Mouse (Mus musculus) limb, embryonic 13.5 days (tissue): ENCODE data around the gene H2-T24. TPM values are rescaled to one million over a fixed set of nuclear protein-coding genes. Genes with fewer than 3 reads are reported as not detected.

Experiments used
- ATAC-seq: fragments of 200-750 bp; cut with Nextera tagmentation; 2 replicates; pipeline ENCODE4 v1.8.0; 2017; ENCODE audit warnings: low read depth, moderate number of reproducible peaks, moderate TSS enrichment; ENCODE audit not compliant: low FRiP score
- H3K27ac ChIP-seq: fragments of 300-500 bp; sonication (generic); 2 replicates; pipeline ENCODE4 v1.5.1; 2015; ENCODE audit warnings: inconsistent platforms, mild to moderate bottlenecking, moderate library complexity
- H3K27me3 ChIP-seq: fragments of 300-500 bp; sonication (generic); 2 replicates; pipeline ENCODE4 v1.6.1; 2015; ENCODE audit warnings: mild to moderate bottlenecking, inconsistent platforms
- H3K36me3 ChIP-seq: fragments of 300-500 bp; sonication (generic); 2 replicates; pipeline ENCODE4 v1.6.1; 2015; ENCODE audit warnings: inconsistent platforms, mild to moderate bottlenecking, moderate library complexity
- H3K4me1 ChIP-seq: fragments of 300-500 bp; sonication (generic); 2 replicates; pipeline ENCODE4 v1.6.1; 2015; ENCODE audit warnings: inconsistent platforms
- H3K4me2 ChIP-seq: fragments of 300-500 bp; sonication (generic); replicated peaks from 2 replicates; pipeline ENCODE4 v1.6.1; 2015; ENCODE audit warnings: inconsistent platforms, mild to moderate bottlenecking, moderate library complexity
- H3K4me3 ChIP-seq: fragments of 300-500 bp; sonication (generic); 2 replicates; pipeline ENCODE4 v1.5.1; 2015; ENCODE audit warnings: moderate library complexity, mild to moderate bottlenecking, inconsistent platforms
- H3K9ac ChIP-seq: fragments of 300-500 bp; sonication (generic); 2 replicates; pipeline ENCODE4 v1.6.1; 2015; ENCODE audit warnings: mild to moderate bottlenecking, inconsistent platforms
- H3K9me3 ChIP-seq: fragments of 300-500 bp; sonication (generic); 2 replicates; pipeline ENCODE4 v1.6.1; 2016; ENCODE audit warnings: inconsistent platforms
- WGBS: fragments of 180-500 bp; shearing (Covaris S2); methylation state at CpG from one replicate; pipeline ENCODE4 v1.1.7; 2015; 5-methylcytosine and 5-hydroxymethylcytosine counted together
- microRNA counts: library from miRNA; unstranded; fragments of <30 nt; microRNA quantifications from one replicate; lab custom pipeline; 2016
- microRNA-seq: library from miRNA; unstranded; fragments of <30 nt; microRNA quantifications from one replicate; pipeline ENCODE4, GENCODE M21; 2016
- polyA plus RNA-seq: library from polyadenylated mRNA; unstranded; fragments of >200 nt; fragmentation: Nextera tagmentation; extraction: Ambion mirVana; gene quantifications from 2 replicates; pipeline ENCODE4 v1.2.1, GENCODE M21; 2015

The H2-T24 gene
- polyA plus RNA-seq, 1 experiment from 2014 or later: 3.4 TPM

DNA sequence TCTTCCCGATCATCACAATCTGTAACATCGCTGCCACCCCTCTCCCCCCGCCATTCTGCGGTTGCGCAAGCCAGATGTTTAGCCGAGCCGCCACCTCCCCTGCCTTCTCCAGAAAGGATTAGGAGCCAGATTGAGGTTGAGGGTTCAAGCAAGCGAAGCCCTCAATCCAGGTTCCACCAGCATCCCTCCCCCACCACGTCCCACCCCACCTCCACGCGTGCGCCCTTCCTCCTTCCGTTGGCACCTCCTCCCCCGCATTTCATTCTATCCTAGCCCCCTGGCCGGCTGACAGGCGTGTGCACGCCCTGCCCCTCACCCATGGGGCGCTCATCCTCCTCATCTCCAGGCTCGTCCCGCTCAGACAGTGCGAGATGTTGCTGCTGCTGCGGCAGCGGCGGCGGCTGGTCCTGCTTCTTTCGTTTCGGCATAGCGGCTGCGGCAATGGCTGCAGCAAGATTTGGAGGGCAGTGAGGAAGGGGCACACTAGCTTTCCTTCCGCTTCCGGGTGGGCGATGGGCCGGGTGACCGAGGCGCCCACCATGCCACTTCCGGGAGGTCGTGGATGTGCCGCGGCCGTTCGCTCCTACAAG, 41.5 kb downstream of the H2-T24 start:
- under 1% methylated on average over 41 of the region's 41 CpGs for WGBS
- Histone ChIP-seq H3K4me2 (peak overlapping the region; percentile 89), H3K4me3 (peak overlapping the region; percentile 87), H3K9ac (peak overlapping the region; percentile 89), H3K9me3 (no peaks in the 10 kb centered on the region), H3K27ac (peak overlapping the region; percentile 90), H3K4me1 (peaks cover 19% of the 10 kb centered on the region), H3K27me3 (no peaks in the 10 kb centered on the region), H3K36me3 (peaks cover 49% of the 10 kb centered on the region)
- peak; percentile 82 for ATAC-seq

DNA sequence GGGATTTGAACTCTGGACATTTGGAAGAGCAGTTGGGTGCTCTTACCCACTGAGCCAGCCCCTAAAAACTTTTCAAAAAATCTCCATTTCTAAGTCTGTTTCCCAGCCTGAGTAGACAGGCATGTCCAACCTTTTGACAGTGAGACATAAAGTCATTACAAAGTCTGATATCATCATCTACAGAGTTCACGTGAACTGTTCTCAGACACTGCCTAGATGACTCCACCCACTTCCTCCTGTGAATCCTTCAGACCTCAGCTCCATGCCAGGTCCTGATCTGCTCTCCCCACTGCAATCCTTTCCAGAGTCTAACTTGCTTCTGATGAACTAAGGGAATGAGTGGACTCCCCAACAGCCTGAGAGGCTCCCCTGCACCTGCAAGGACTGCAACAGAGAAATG, 48.2 kb downstream of the H2-T24 start:
- peaks cover 18% of the 10 kb centered on the region for H3K4me1 ChIP-seq
- peaks cover 48% of the 10 kb centered on the region for H3K36me3 ChIP-seq
- no peak overlapping the region for H3K27ac ChIP-seq
- no peak overlapping the region for H3K9ac ChIP-seq
- H3K27me3 ChIP-seq: no peaks in the 10 kb centered on the region
- H3K9me3 ChIP-seq: no peaks in the 10 kb centered on the region
- WGBS: 78% methylated on average over 1 of the region's 1 CpGs
- H3K4me2 ChIP-seq: no peak overlapping the region
- no peak for ATAC-seq
- no peak overlapping the region for H3K4me3 ChIP-seq

- under 1% methylated on average over 68 of the region's 68 CpGs for WGBS
- H3K4me3 ChIP-seq: peak within 1 kb of the TSS; percentile 91
- H3K27me3 ChIP-seq: no peaks in the 10 kb centered on the region
- peaks cover 18% of the 10 kb centered on the region for H3K4me1 ChIP-seq
- peak within 1 kb of the TSS; percentile 86 for H3K4me2 ChIP-seq
- H3K9ac ChIP-seq: peak within 1 kb of the TSS; percentile 87
- peak within 1 kb of the TSS; percentile 61; the same call in 1 of the 2 replicates for H3K27ac ChIP-seq
- H3K36me3 ChIP-seq: peaks cover 49% of the 10 kb centered on the region
- no peaks in the 10 kb centered on the region for H3K9me3 ChIP-seq
- ATAC-seq: peak; percentile 98
Measured at GRCm38 (mm10) chr17:35969418-35970389, 50.7 kb downstream of the H2-T24 start, which contains the start of gene Abcf1. Gene Abcf1, minus strand, starts transcription at chr17:35969761.

DNA sequence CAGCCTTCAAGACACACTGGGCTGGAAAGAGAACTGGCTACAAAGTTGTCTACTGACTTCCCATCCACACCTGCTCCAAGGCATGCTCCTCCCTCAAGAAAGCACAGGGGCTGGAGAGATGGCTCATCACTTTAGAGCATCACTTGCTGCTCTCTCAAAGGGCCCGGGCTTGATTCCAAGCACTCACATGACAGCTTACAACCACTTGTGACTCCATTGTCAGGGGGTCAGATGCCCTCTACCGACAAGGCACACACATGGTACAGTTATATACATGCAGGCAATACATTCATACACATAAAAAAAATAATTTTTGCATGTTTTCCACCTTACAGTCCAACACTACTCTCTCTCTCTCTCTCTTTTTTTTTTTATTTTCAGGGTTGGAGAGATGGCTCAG, 52.7 kb downstream of the H2-T24 start:
- Histone ChIP-seq H3K4me2 (no peak overlapping the region), H3K27me3 (no peaks in the 10 kb centered on the region), H3K36me3 (peaks cover 52% of the 10 kb centered on the region), H3K9me3 (no peaks in the 10 kb centered on the region), H3K4me3 (no peak overlapping the region), H3K4me1 (peaks cover 18% of the 10 kb centered on the region), H3K9ac (no peak overlapping the region; the same call in 1 of the 2 replicates), H3K27ac (no peak overlapping the region)
- WGBS: 93% methylated on average over 2 of the region's 2 CpGs
- no peak for ATAC-seq

- Histone ChIP-seq H3K9me3 (no peaks in the 10 kb centered on the region), H3K9ac (no peak overlapping the region), H3K4me3 (no peak overlapping the region), H3K4me2 (no peak overlapping the region), H3K36me3 (peaks cover 85% of the 10 kb centered on the region), H3K27me3 (no peaks in the 10 kb centered on the region), H3K27ac (no peak overlapping the region), H3K4me1 (peaks cover 3% of the 10 kb centered on the region)
- 82% methylated on average over 10 of the region's 10 CpGs for WGBS
- no peak for ATAC-seq
Measured at GRCm38 (mm10) chr17:35963279-35963678, 57.1 kb downstream of the H2-T24 start.

- Histone ChIP-seq H3K27me3 (no peaks in the 10 kb centered on the region), H3K4me2 (no peak overlapping the region), H3K27ac (no peak overlapping the region), H3K9me3 (no peaks in the 10 kb centered on the region), H3K4me1 (no peaks in the 10 kb centered on the region), H3K9ac (no peak overlapping the region), H3K36me3 (peaks cover 83% of the 10 kb centered on the region), H3K4me3 (no peak overlapping the region)
- no peak for ATAC-seq
- WGBS: 92% methylated on average over 15 of the region's 15 CpGs
Measured at GRCm38 (mm10) chr17:35958533-35959223, 61.7 kb downstream of the H2-T24 start.

MicroRNAs within 50 kb of the gene (microRNA counts, 519-probe panel; counts per million panel counts)
- 1,070 counts per million, percentile 7 among the panel's probes with 10 or more counts for microRNA mmu-miR-877 (lab: Ali Mortazavi, UCI)

Small RNAs within 50 kb of the gene (microRNA-seq; reads per million reads assigned to microRNA genes)
- gene Mir877: 38.1 reads per million, percentile 41 among the genes with 10 or more reads in this experiment

Other genes with a start within 250 kb of the H2-T24 start
- 13.7 and 14.7 TPM in 2 replicates for gene Ier3, start 198.9 kb downstream of the H2-T24 start, polyA plus RNA-seq
- gene Flot1, start 197.3 kb downstream of the H2-T24 start, polyA plus RNA-seq: 50.2 and 57.5 TPM in 2 replicates
- 1,168 and 1,170 TPM in 2 replicates for gene Tubb5, start 182.3 kb downstream of the H2-T24 start, polyA plus RNA-seq
- 13.5 and 15.5 TPM in 2 replicates for gene Mdc1, start 179.0 kb downstream of the H2-T24 start, polyA plus RNA-seq
- 54.9 and 55.1 TPM in 2 replicates for gene Nrm, start 159.2 kb downstream of the H2-T24 start, polyA plus RNA-seq
- 22.4 and 27.6 TPM in 2 replicates for gene Ppp1r18, start 155.0 kb downstream of the H2-T24 start, polyA plus RNA-seq
- 41.8 and 42.5 TPM in 2 replicates for gene Dhx16, start 140.7 kb downstream of the H2-T24 start, polyA plus RNA-seq
- gene 2310061I04Rik, start 123.1 kb downstream of the H2-T24 start, polyA plus RNA-seq: 21.9 and 25.0 TPM in 2 replicates
- gene Atat1, start 110.5 kb downstream of the H2-T24 start, polyA plus RNA-seq: 128 and 139 TPM in 2 replicates
- gene Mrps18b, start 104.2 kb downstream of the H2-T24 start, polyA plus RNA-seq: 67.1 and 67.5 TPM in 2 replicates
- gene Ppp1r10, start 104.1 kb downstream of the H2-T24 start, polyA plus RNA-seq: 42.4 and 43.7 TPM in 2 replicates
- 104 and 109 TPM in 2 replicates for gene Abcf1, start 50.8 kb downstream of the H2-T24 start, polyA plus RNA-seq
- 60.8 and 65.1 TPM in 2 replicates for gene Gnl1, start 40.7 kb downstream of the H2-T24 start, polyA plus RNA-seq
- gene Prr3, start 40.3 kb downstream of the H2-T24 start, polyA plus RNA-seq: 44.4 and 46.4 TPM in 2 replicates
- gene H2-T23, start 12.3 kb upstream of the H2-T24 start, polyA plus RNA-seq: 7.3 TPM in 2 replicates
- 18.8 and 21.1 TPM in 2 replicates for gene H2-T22, start 22.2 kb upstream of the H2-T24 start, polyA plus RNA-seq
- not detected in 2 replicates for gene Gm6034, start 22.4 kb upstream of the H2-T24 start, polyA plus RNA-seq
- gene Gm11127, start 37.8 kb upstream of the H2-T24 start, polyA plus RNA-seq: not detected in 2 replicates
- not detected in 2 replicates for gene Gm19684, start 101.1 kb upstream of the H2-T24 start, polyA plus RNA-seq
- gene Gm7030, start 108.9 kb upstream of the H2-T24 start, polyA plus RNA-seq: not detected in 2 replicates
- gene Gm8909, start 148.0 kb upstream of the H2-T24 start, polyA plus RNA-seq: not detected in 2 replicates
- 0.09 TPM in 1 of 2 replicates, not detected in the other for gene H2-T3, start 169.7 kb upstream of the H2-T24 start, polyA plus RNA-seq
- gene Rpp21, start 237.5 kb upstream of the H2-T24 start, polyA plus RNA-seq: 92.5 and 96.7 TPM in 2 replicates